Mouse (Mus musculus) forebrain, embryonic 13.5 days (tissue): ENCODE results near the gene Rbm26. TPM values are rescaled to one million over a fixed set of nuclear protein-coding genes. Genes with fewer than 3 reads are reported as not detected.

Experiments used
- ATAC-seq: fragments of 200-750 bp; cut with Nextera tagmentation; 2 replicates; pipeline ENCODE4 v1.8.0; 2017
- H3K27ac ChIP-seq: fragments of 300-500 bp; sonication (generic); 2 replicates; pipeline ENCODE4 v1.5.1; 2015; ENCODE audit warnings: inconsistent platforms, mild to moderate bottlenecking, moderate library complexity
- H3K27me3 ChIP-seq: fragments of 300-500 bp; sonication (generic); 2 replicates; pipeline ENCODE4 v1.6.1; 2015; ENCODE audit warnings: mild to moderate bottlenecking, inconsistent platforms
- H3K36me3 ChIP-seq: fragments of 300-500 bp; sonication (generic); 2 replicates; pipeline ENCODE4 v1.6.1; 2015; ENCODE audit warnings: mild to moderate bottlenecking, inconsistent platforms; ENCODE audit not compliant: poor library complexity, severe bottlenecking
- H3K4me1 ChIP-seq: fragments of 300-500 bp; sonication (generic); 2 replicates; pipeline ENCODE4 v1.6.1; 2015; ENCODE audit warnings: inconsistent platforms
- H3K4me2 ChIP-seq: fragments of 300-500 bp; sonication (generic); 2 replicates; pipeline ENCODE4 v1.6.1; 2015; ENCODE audit warnings: inconsistent platforms, mild to moderate bottlenecking, moderate library complexity
- H3K4me3 ChIP-seq: fragments of 300-500 bp; sonication (generic); 2 replicates; pipeline ENCODE4 v1.5.1; 2015; ENCODE audit warnings: mild to moderate bottlenecking, inconsistent platforms
- H3K9ac ChIP-seq: fragments of 300-500 bp; sonication (generic); 2 replicates; pipeline ENCODE4 v1.6.1; 2015; ENCODE audit warnings: mild to moderate bottlenecking, inconsistent platforms
- H3K9me3 ChIP-seq: fragments of 300-500 bp; sonication (generic); replicated peaks from 2 replicates; pipeline ENCODE4 v1.6.1; 2016; ENCODE audit warnings: inconsistent platforms
- WGBS: fragments of 180-500 bp; shearing (Covaris S2); methylation state at CpG from one replicate; pipeline ENCODE4 v1.1.7; 2015; 5-methylcytosine and 5-hydroxymethylcytosine counted together
- polyA plus RNA-seq: library from polyadenylated mRNA; unstranded; fragments of >200 nt; fragmentation: Nextera tagmentation; extraction: Ambion mirVana; gene quantifications from 2 replicates; pipeline ENCODE4 v1.2.1, GENCODE M21; 2015

Gene Rbm26
- polyA plus RNA-seq, 1 experiment from 2014 or later, result 41.2 TPM

DNA sequence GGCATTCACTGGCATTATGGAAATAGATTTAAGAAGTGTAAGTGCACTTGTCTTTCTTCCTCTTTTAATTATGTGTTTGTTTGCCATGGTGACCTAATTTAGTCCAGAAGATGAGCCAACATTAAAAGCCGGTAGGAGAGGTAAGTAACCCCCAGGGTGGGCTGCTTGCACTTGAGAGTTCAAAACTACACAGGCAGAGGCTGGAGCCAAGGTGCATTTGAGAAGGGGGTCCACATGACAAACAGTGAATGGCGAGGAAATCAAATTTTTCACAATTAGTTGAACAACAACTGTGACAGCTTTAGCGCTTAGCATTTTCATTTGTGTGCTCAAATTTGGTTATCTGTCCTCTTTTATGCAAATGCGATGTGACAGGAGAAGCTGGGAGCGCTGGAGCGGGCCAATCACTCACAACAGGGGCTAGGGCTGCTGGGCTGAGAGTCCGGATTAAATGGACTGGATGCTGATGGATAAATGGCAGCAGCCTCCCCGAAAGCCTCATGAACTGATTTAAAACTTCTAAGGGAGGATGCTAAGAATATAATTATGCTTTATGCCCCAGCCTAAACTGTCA is 92.3 kb downstream of the Rbm26 start:
- H3K27ac ChIP-seq, result no peak overlapping the region
- peak; percentile 62; the same call in 1 of the 2 replicates for ATAC-seq

DNA sequence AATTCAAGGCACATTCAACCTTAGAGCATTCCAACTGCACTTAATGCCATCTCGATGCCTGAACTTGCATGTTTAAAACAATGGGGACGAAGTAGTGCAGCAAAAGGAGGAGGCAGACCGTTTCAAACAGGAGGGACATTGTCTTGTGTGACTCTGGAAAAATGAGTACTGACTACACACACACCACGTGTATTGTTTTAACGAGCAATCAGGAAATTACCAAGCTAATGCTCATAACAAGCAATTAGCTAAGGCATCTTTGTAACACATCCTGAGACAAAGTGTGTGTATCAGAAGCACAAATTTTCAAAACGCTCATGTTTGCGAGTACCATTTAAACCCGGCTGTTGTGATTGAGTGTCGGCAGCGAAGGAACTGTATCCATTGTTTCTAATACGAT is 93.0 kb downstream of the Rbm26 start:
- no peak overlapping the region for H3K27ac ChIP-seq
- no peaks in the 10 kb centered on the region for H3K4me1 ChIP-seq
- ATAC-seq, result no peak
- no peaks in the 10 kb centered on the region for H3K9me3 ChIP-seq
- WGBS, result 66% methylated on average over 11 of the region's 11 CpGs
- H3K4me2 ChIP-seq, result no peak overlapping the region
- no peaks in the 10 kb centered on the region for H3K27me3 ChIP-seq
- no peak overlapping the region for H3K4me3 ChIP-seq
- H3K36me3 ChIP-seq, result no peaks in the 10 kb centered on the region
- no peak overlapping the region for H3K9ac ChIP-seq

More for the DNA sequence above, 92.3 kb downstream of the Rbm26 start:
- H3K36me3 ChIP-seq, result no peaks in the 10 kb centered on the region
- H3K9me3 ChIP-seq, result no peaks in the 10 kb centered on the region
- H3K4me1 ChIP-seq, result no peaks in the 10 kb centered on the region
- H3K27me3 ChIP-seq, result no peaks in the 10 kb centered on the region
- 28% methylated on average over 8 of the region's 8 CpGs for WGBS
- H3K9ac ChIP-seq, result no peak overlapping the region
- H3K4me3 ChIP-seq, result no peak overlapping the region
- no peak overlapping the region for H3K4me2 ChIP-seq

DNA sequence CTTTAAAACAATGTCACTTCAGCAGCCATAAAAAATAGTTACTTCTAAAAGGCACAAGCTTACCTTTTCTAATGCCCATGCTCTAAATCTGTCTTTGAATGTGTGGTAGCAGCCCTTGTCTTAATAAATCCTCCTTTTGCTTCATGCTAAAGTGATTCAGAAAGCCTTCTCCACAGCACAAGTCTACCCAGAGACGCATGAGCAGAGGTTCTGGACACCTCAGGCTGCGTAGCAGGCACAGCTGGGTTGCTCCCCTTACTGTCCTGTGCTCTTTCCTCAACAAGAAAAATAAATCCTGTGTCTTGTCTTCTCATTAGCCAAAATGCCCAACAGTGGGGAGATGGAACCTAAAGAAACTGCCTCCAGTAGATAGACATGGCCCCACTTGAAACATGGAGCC is 102.4 kb downstream of the Rbm26 start:
- WGBS, result 89% methylated on average over 2 of the region's 2 CpGs
- Histone ChIP-seq H3K9me3 (no peaks in the 10 kb centered on the region), H3K27ac (no peak overlapping the region), H3K4me1 (peaks cover 8% of the 10 kb centered on the region), H3K4me2 (no peak overlapping the region), H3K9ac (no peak overlapping the region), H3K4me3 (no peak overlapping the region), H3K36me3 (no peaks in the 10 kb centered on the region), H3K27me3 (no peaks in the 10 kb centered on the region)
- ATAC-seq, result no peak

DNA sequence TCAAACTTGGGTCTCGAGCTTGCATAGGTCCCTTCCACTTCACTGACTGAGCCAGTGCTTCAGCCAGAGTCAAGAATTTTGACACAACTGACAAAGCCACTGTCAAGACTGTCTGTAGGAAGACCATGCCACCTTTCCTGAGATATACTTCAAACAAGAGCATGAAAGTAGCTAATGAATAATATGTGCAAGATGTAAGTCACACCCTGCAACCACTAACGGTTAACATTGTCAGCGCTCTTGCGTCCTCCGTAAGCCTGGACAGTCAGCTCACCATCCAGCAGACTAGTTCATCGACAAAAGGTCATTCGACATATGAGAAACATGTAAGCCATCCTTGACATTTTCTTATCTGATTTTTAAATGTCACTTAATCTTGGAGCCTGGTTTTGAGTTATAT is 102.8 kb downstream of the Rbm26 start:
- ATAC-seq, result no peak
- H3K9ac ChIP-seq, result no peak overlapping the region
- peaks cover 8% of the 10 kb centered on the region for H3K4me1 ChIP-seq

DNA sequence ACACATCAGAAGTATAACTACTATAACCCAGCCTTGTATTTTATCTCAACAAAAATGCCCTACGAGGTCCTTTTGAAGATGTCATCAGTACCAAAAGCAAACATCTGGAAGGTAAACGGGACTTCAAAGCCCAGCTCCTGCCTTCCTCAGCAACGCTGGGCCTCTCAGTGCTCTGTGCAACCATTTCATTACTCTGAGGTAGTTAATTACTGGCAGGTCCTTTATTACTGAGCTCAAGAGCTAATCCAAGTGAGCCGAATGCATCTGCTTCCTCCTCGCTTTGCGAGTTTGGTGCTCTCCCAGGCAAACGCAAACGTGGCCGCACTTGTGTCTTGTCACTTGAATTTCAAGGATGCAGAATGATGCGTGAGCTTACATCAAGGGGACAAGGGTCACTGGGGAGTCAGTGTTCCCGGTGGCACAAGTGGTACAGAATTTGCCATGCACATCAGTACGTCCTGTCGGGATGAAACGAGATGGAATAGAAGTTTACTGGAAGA is 106.1 kb downstream of the Rbm26 start:
- Histone ChIP-seq H3K4me3 (no peak overlapping the region), H3K9ac (no peak overlapping the region), H3K27me3 (no peaks in the 10 kb centered on the region), H3K4me2 (peak overlapping the region; percentile 20; the same call in 1 of the 2 replicates), H3K36me3 (no peaks in the 10 kb centered on the region), H3K27ac (no peak overlapping the region), H3K4me1 (peaks cover 8% of the 10 kb centered on the region), H3K9me3 (no peaks in the 10 kb centered on the region)
- no peak for ATAC-seq
- WGBS, result 38% methylated on average over 14 of the region's 14 CpGs

More for the DNA sequence above, 102.8 kb downstream of the Rbm26 start:
- Histone ChIP-seq H3K27me3 (no peaks in the 10 kb centered on the region), H3K27ac (no peak overlapping the region), H3K36me3 (no peaks in the 10 kb centered on the region), H3K4me3 (no peak overlapping the region), H3K4me2 (no peak overlapping the region), H3K9me3 (no peaks in the 10 kb centered on the region)
- 96% methylated on average over 7 of the region's 7 CpGs for WGBS

DNA sequence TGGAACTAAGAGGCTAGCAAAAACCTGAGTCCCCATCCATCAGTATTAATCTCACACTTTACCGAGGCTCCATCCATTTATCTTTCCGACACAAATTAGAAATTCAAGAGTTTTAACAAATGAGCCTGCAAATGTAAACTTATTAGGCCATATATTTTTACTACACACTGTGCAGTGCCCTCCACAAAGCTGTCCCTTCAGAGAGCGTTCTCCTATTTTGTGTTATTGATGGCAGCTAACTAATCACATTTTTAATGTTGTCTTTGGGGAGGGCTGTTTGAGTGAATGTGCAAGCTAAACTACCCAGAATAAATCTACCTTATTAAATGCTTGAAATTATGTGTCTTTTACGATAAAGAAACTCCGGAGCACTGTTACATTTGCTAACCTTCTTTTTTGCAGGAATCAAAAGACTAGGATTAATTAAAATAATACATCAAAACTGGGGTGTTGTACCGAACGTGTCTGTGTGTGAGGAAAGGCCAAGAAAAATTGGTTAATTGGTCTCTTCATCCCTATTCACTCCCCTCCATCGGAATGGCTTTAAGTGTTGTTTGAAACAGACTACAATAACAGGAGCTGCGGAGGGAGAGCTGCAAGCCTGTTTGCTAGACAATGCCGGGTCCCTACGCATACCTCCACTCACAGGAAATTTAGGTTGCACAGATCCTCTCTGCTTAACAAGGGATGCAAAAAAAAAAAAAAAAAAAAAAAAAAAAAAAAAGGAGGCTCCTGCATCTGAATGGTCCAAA is 106.7 kb downstream of the Rbm26 start:
- Histone ChIP-seq H3K4me3 (no peak overlapping the region), H3K4me1 (peaks cover 8% of the 10 kb centered on the region), H3K27ac (no peak overlapping the region), H3K4me2 (peak overlapping the region; percentile 20; the same call in 1 of the 2 replicates), H3K27me3 (no peaks in the 10 kb centered on the region), H3K9me3 (no peaks in the 10 kb centered on the region), H3K36me3 (no peaks in the 10 kb centered on the region), H3K9ac (no peak overlapping the region)
- 31% methylated on average over 11 of the region's 11 CpGs for WGBS
- ATAC-seq, result peak; percentile 38; the same call in 1 of the 2 replicates

DNA sequence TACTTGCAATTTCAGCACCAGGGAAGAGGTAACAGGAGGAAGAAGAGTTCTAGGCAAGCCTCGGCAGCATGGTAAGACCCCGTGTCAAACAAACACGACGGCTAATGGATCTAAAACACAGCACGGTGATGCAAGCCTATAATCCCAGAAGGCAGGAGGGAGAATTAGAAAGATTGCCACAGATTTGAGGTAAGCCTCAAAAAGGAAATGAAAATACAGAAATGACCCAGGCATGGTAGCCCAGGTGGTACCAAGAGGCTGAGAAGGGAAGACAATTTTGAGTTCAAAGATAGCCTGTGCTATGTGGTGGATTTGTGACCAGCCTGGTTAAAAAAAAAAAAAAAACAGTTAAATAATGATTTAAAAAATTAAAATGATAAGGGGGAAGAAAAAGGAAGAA is 109.1 kb downstream of the Rbm26 start:
- Histone ChIP-seq H3K36me3 (no peaks in the 10 kb centered on the region), H3K9ac (no peak overlapping the region), H3K4me2 (no peak overlapping the region), H3K9me3 (no peaks in the 10 kb centered on the region), H3K27ac (no peak overlapping the region), H3K4me1 (peaks cover 8% of the 10 kb centered on the region), H3K27me3 (no peaks in the 10 kb centered on the region), H3K4me3 (no peak overlapping the region)
- WGBS, result 87% methylated on average over 5 of the region's 5 CpGs
- no peak for ATAC-seq

DNA sequence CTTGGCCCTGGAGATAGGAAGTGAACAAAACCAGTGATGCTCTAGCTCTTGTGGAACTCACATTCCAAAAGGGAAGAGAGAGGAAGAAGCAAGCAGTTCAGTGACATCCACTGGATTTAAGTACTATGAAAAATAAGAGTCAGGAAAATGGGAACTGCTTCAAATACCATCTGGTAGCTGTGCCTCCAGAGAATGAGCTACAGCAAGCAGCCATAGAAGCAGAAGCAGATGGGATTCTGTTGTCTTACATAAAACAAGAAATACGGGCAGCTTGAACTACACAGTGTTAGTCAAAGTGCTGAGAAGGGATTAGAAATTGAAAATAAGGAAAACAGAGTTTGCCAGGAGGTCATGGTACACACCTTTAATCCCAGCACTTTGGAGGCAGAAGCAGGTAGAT is 112.9 kb downstream of the Rbm26 start:
- Histone ChIP-seq H3K4me2 (no peak overlapping the region), H3K27ac (no peak overlapping the region), H3K9ac (no peak overlapping the region), H3K4me3 (no peak overlapping the region), H3K9me3 (no peaks in the 10 kb centered on the region), H3K4me1 (no peaks in the 10 kb centered on the region), H3K36me3 (no peaks in the 10 kb centered on the region), H3K27me3 (no peaks in the 10 kb centered on the region)
- 91% methylated on average over 1 of the region's 1 CpGs for WGBS
- ATAC-seq, result no peak

DNA sequence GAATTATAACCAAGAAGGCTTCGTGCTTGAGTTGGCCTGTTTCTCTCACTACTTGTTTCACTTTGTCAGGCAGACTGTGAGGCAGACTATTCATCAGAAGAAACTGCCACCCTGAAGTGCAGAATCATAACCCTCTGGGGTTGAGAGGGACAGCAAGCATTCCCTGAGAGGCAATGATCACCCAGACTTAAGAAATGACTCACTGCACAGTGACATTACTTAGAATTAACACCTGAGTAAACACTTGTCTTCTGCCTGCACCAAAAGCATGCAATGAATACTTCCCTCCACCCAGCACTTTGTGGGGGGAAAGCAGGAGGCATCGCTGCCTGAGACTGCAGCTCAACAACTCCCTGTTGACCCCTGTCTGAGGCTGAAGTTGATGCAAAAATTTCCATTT is 115.9 kb downstream of the Rbm26 start:
- Histone ChIP-seq H3K36me3 (no peaks in the 10 kb centered on the region), H3K9me3 (no peaks in the 10 kb centered on the region), H3K4me2 (no peak overlapping the region), H3K4me3 (no peak overlapping the region), H3K27ac (no peak overlapping the region), H3K9ac (no peak overlapping the region), H3K27me3 (no peaks in the 10 kb centered on the region), H3K4me1 (no peaks in the 10 kb centered on the region)
- no peak for ATAC-seq
- 78% methylated on average over 2 of the region's 2 CpGs for WGBS

DNA sequence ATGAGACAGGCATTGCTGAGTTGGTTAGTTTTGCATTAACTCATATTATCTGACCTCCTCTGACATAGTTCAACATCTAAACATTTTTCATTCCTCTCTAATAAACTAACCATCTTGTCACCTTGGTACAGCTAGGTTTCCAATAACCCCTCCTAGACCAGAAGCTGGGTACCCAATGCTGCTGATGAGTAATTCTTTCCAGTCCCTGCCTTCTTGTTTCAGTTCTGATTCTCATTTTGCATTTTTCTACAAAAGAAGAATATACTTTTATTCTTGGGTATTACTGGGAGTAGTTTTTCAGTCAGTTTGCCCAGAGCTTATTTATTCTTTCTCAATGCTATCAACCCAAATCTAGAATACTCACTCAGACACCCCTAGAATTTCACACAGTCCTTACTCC is 119.2 kb downstream of the Rbm26 start:
- Histone ChIP-seq H3K4me2 (no peak overlapping the region), H3K4me3 (no peak overlapping the region), H3K27ac (no peak overlapping the region), H3K36me3 (no peaks in the 10 kb centered on the region), H3K9ac (no peak overlapping the region), H3K27me3 (no peaks in the 10 kb centered on the region), H3K4me1 (no peaks in the 10 kb centered on the region), H3K9me3 (no peaks in the 10 kb centered on the region)
- no peak for ATAC-seq
